Mouse (Mus musculus) MEL (cell line): ENCODE results near the gene 6430550D23Rik. TPM values are rescaled to one million over a fixed set of nuclear protein-coding genes. Genes with fewer than 3 reads are reported as not detected.

Source experiments
- DNase-seq: peaks from one replicate; pipeline ENCODE4 v3.0.0; 2011; ENCODE audit warnings: low read depth, low spot score
- H3K27ac ChIP-seq: 2 replicates; pipeline ENCODE4 v1.5.1; 2012; ENCODE audit warnings: low read depth, mild to moderate bottlenecking, control low read depth, low read length, moderate library complexity; ENCODE audit not compliant: control insufficient read depth
- H3K27me3 ChIP-seq, 2 experiments: fragments of 150-350 bp in 1 of 2; sonication (generic) in 1 of 2; 2 replicates each; pipeline ENCODE4 v1.6.1; 2012; ENCODE audit warnings: low read length in 2 of 2, mild to moderate bottlenecking in 2 of 2, improper control_type of control experiment in 1 of 2, moderate library complexity in 1 of 2; ENCODE audit not compliant: insufficient read depth in 2 of 2, control insufficient read depth in 1 of 2
- H3K36me3 ChIP-seq, 2 experiments: 2 replicates each; pipeline ENCODE4 v1.6.1; 2012 to 2014; ENCODE audit warnings: low read length in 2 of 2, improper control_type of control experiment in 1 of 2, inconsistent platforms in 1 of 2, mild to moderate bottlenecking in 1 of 2; ENCODE audit not compliant: insufficient read depth in 2 of 2, control insufficient read depth in 1 of 2
- H3K4me1 ChIP-seq, 2 experiments: fragments of 150-350 bp in 1 of 2; sonication (generic) in 1 of 2; 2 replicates each; pipeline ENCODE4 v1.6.1; 2012; ENCODE audit warnings: low read length in 2 of 2, improper control_type of control experiment in 1 of 2, mild to moderate bottlenecking in 1 of 2; ENCODE audit not compliant: insufficient read depth in 2 of 2, control insufficient read depth in 1 of 2
- H3K4me3 ChIP-seq, 2 experiments: fragments of 150-350 bp in 1 of 2; sonication (generic) in 1 of 2; 2 replicates each; pipeline ENCODE4 v1.5.1; 2012; ENCODE audit warnings: low read depth in 2 of 2, low read length in 2 of 2, mild to moderate bottlenecking in 2 of 2, moderate library complexity in 2 of 2, control low read depth in 1 of 2, improper control_type of control experiment in 1 of 2; ENCODE audit not compliant: control insufficient read depth in 1 of 2, insufficient read depth in 1 of 2
- H3K79me2 ChIP-seq: 2 replicates; pipeline ENCODE4 v1.6.1; 2012; ENCODE audit warnings: mild to moderate bottlenecking, low read length, moderate library complexity; ENCODE audit not compliant: control insufficient read depth, poor library complexity, insufficient read depth
- H3K9ac ChIP-seq: 2 replicates; pipeline ENCODE4 v1.6.1; 2012; ENCODE audit warnings: low read depth, mild to moderate bottlenecking, control low read depth, low read length, moderate library complexity; ENCODE audit not compliant: control insufficient read depth, poor library complexity, severe bottlenecking
- H3K9me3 ChIP-seq: fragments of 150-350 bp; sonication (generic); replicated peaks from 2 replicates; pipeline ENCODE4 v1.6.1; 2012; ENCODE audit warnings: mild to moderate bottlenecking, low read length, improper control_type of control experiment, moderate library complexity; ENCODE audit not compliant: insufficient read depth
- BHLHE40 ChIP-seq: IDR thresholded peaks from 2 replicates; pipeline ENCODE4 v1.6.1; 2012; ENCODE audit warnings: low read depth, mild to moderate bottlenecking, inconsistent platforms, low read length, improper control_type of control experiment, borderline replicate concordance
- CHD1 ChIP-seq: IDR thresholded peaks from 2 replicates; pipeline ENCODE4 v1.6.1; 2012; ENCODE audit warnings: low read depth, mild to moderate bottlenecking, inconsistent platforms, low read length, improper control_type of control experiment
- CHD2 ChIP-seq: IDR thresholded peaks from 2 replicates; pipeline ENCODE4 v1.6.1; 2011; ENCODE audit warnings: low read length, improper control_type of control experiment
- CTCF ChIP-seq, 3 experiments: IDR thresholded peaks in 2 of 3; conservative IDR thresholded peaks in 1 of 3; 2 replicates each; pipeline ENCODE4 v1.5.1; 2011 to 2012; ENCODE audit warnings: low read length in 3 of 3, low read depth in 2 of 3, mild to moderate bottlenecking in 2 of 3, improper control_type of control experiment in 1 of 3, inconsistent platforms in 1 of 3, mixed read lengths in 1 of 3, moderate library complexity in 1 of 3; ENCODE audit not compliant: control insufficient read depth in 1 of 3, insufficient read depth in 1 of 3, poor library complexity in 1 of 3, severe bottlenecking in 1 of 3
- E2F4 ChIP-seq: IDR thresholded peaks from 2 replicates; pipeline ENCODE4 v1.6.1; 2011; ENCODE audit warnings: low read depth, low read length, improper control_type of control experiment, borderline replicate concordance
- ELF1 ChIP-seq: IDR thresholded peaks from 2 replicates; pipeline ENCODE4 v1.6.1; 2014; ENCODE audit warnings: low read depth, mild to moderate bottlenecking, inconsistent platforms, low read length, improper control_type of control experiment, moderate library complexity
- ETS1 ChIP-seq: IDR thresholded peaks from 2 replicates; pipeline ENCODE4 v1.6.1; 2012; ENCODE audit warnings: low read depth, mild to moderate bottlenecking, inconsistent platforms, low read length, improper control_type of control experiment, moderate library complexity
- GABPA ChIP-seq: IDR thresholded peaks from 2 replicates; pipeline ENCODE4 v1.6.1; 2012; ENCODE audit warnings: low read depth, mild to moderate bottlenecking, inconsistent platforms, low read length, improper control_type of control experiment, moderate library complexity
- GATA1 ChIP-seq: IDR thresholded peaks from 2 replicates; pipeline ENCODE4 v1.6.1; 2011; ENCODE audit warnings: low read depth, low read length, improper control_type of control experiment
- HCFC1 ChIP-seq: IDR thresholded peaks from 2 replicates; pipeline ENCODE4 v1.6.1; 2012; ENCODE audit warnings: low read depth, mild to moderate bottlenecking, inconsistent platforms, low read length, improper control_type of control experiment, moderate library complexity
- JUND ChIP-seq: IDR thresholded peaks from 2 replicates; pipeline ENCODE4 v1.6.1; 2011; ENCODE audit warnings: low read depth, mild to moderate bottlenecking, improper control_type of control experiment, low read length
- MAFK ChIP-seq: IDR thresholded peaks from 2 replicates; pipeline ENCODE4 v1.6.1; 2011; ENCODE audit warnings: low read depth, mild to moderate bottlenecking, low read length, improper control_type of control experiment, borderline replicate concordance
- MAX ChIP-seq: IDR thresholded peaks from 2 replicates; pipeline ENCODE4 v1.6.1; 2011; ENCODE audit warnings: low read length, improper control_type of control experiment
- MAZ ChIP-seq: IDR thresholded peaks from 2 replicates; pipeline ENCODE4 v1.6.1; 2012; ENCODE audit warnings: low read depth, mild to moderate bottlenecking, inconsistent platforms, low read length, improper control_type of control experiment
- MEF2A ChIP-seq: IDR thresholded peaks from 2 replicates; pipeline ENCODE4 v1.6.1; 2014; ENCODE audit warnings: low read depth, mild to moderate bottlenecking, inconsistent platforms, low read length, improper control_type of control experiment; ENCODE audit not compliant: poor library complexity, insufficient replicate concordance, severe bottlenecking; ENCODE audit errors: extremely low read depth
- MXI1 ChIP-seq: IDR thresholded peaks from 2 replicates; pipeline ENCODE4 v1.6.1; 2011; ENCODE audit warnings: mild to moderate bottlenecking, low read depth, low read length, improper control_type of control experiment
- MYB ChIP-seq: IDR thresholded peaks from 2 replicates; pipeline ENCODE4 v1.6.1; 2011; ENCODE audit warnings: mild to moderate bottlenecking, low read depth, low read length, improper control_type of control experiment
- MYC ChIP-seq: IDR thresholded peaks from 2 replicates; pipeline ENCODE4 v1.6.1; 2011; ENCODE audit warnings: low read depth, mild to moderate bottlenecking, low read length, improper control_type of control experiment, moderate library complexity
- NELFE ChIP-seq: IDR thresholded peaks from 2 replicates; pipeline ENCODE4 v1.6.1; 2011; ENCODE audit warnings: low read depth, low read length, improper control_type of control experiment
- NRF1 ChIP-seq: IDR thresholded peaks from 2 replicates; pipeline ENCODE4 v1.6.1; 2014; ENCODE audit warnings: low read depth, mild to moderate bottlenecking, inconsistent platforms, low read length, improper control_type of control experiment, moderate library complexity; ENCODE audit not compliant: poor library complexity, insufficient read depth, severe bottlenecking
- POLR2A ChIP-seq, 2 experiments: IDR thresholded peaks; 2 replicates each; pipeline ENCODE4 v1.6.1; 2011 to 2012; ENCODE audit warnings: low read length in 2 of 2, mild to moderate bottlenecking in 2 of 2, control low read depth in 1 of 2, improper control_type of control experiment in 1 of 2, low read depth in 1 of 2, moderate library complexity in 1 of 2; ENCODE audit not compliant: control insufficient read depth in 1 of 2, insufficient read depth in 1 of 2, poor library complexity in 1 of 2
- POLR2AphosphoS2 ChIP-seq: IDR thresholded peaks from 2 replicates; pipeline ENCODE4 v1.6.1; 2011; ENCODE audit warnings: low read length, improper control_type of control experiment
- POLR2AphosphoS5 ChIP-seq: IDR thresholded peaks from 2 replicates; pipeline ENCODE4 v1.6.1; 2012; ENCODE audit warnings: low read depth, borderline replicate concordance, mild to moderate bottlenecking, inconsistent platforms, low read length, moderate library complexity, mixed read lengths
- RAD21 ChIP-seq: IDR thresholded peaks from 2 replicates; pipeline ENCODE4 v1.6.1; 2011; ENCODE audit warnings: mild to moderate bottlenecking, low read depth, low read length, improper control_type of control experiment
- RCOR1 ChIP-seq: IDR thresholded peaks from 2 replicates; pipeline ENCODE4 v1.6.1; 2012; ENCODE audit warnings: low read depth, mild to moderate bottlenecking, inconsistent platforms, low read length, improper control_type of control experiment
- SMC3 ChIP-seq: IDR thresholded peaks from 2 replicates; pipeline ENCODE4 v1.6.1; 2011; ENCODE audit warnings: low read depth, low read length, improper control_type of control experiment
- TBP ChIP-seq: IDR thresholded peaks from 2 replicates; pipeline ENCODE4 v1.8.0; 2011; ENCODE audit warnings: low read depth, low read length, improper control_type of control experiment
- TCF12 ChIP-seq: IDR thresholded peaks from 2 replicates; pipeline ENCODE4 v1.6.1; 2014; ENCODE audit warnings: low read depth, mild to moderate bottlenecking, inconsistent platforms, low read length, improper control_type of control experiment, moderate library complexity
- UBTF ChIP-seq: IDR thresholded peaks from 2 replicates; pipeline ENCODE4 v1.6.1; 2012; ENCODE audit warnings: low read depth, mild to moderate bottlenecking, inconsistent platforms, low read length, improper control_type of control experiment, moderate library complexity, borderline replicate concordance; ENCODE audit not compliant: insufficient read depth
- USF1 ChIP-seq: IDR thresholded peaks from 2 replicates; pipeline ENCODE4 v1.6.1; 2014; ENCODE audit warnings: low read depth, mild to moderate bottlenecking, inconsistent platforms, low read length, improper control_type of control experiment, moderate library complexity
- USF2 ChIP-seq, 2 experiments: IDR thresholded peaks; 2 replicates each; pipeline ENCODE4 v1.6.1; 2011 to 2012; ENCODE audit warnings: improper control_type of control experiment in 2 of 2, low read length in 2 of 2, borderline replicate concordance in 1 of 2, inconsistent platforms in 1 of 2, low read depth in 1 of 2, mild to moderate bottlenecking in 1 of 2; ENCODE audit not compliant: insufficient read depth in 1 of 2
- ZC3H11A ChIP-seq: IDR thresholded peaks from 2 replicates; pipeline ENCODE4 v1.6.1; 2012; ENCODE audit warnings: low read depth, mild to moderate bottlenecking, inconsistent platforms, low read length, improper control_type of control experiment
- ZKSCAN1 ChIP-seq: IDR thresholded peaks from 2 replicates; pipeline ENCODE4 v1.6.1; 2012; ENCODE audit warnings: low read depth, mild to moderate bottlenecking, inconsistent platforms, low read length, improper control_type of control experiment, moderate library complexity
- ZMIZ1 ChIP-seq: IDR thresholded peaks from 2 replicates; pipeline ENCODE4 v1.6.1; 2012; ENCODE audit warnings: low read depth, mild to moderate bottlenecking, inconsistent platforms, low read length, improper control_type of control experiment, moderate library complexity
- ZNF384 ChIP-seq: IDR thresholded peaks from 2 replicates; pipeline ENCODE4 v1.6.1; 2012; ENCODE audit warnings: low read depth, mild to moderate bottlenecking, inconsistent platforms, low read length, improper control_type of control experiment
- polyA plus RNA-seq, 2 experiments: library from polyadenylated mRNA; stranded (reverse) in 1 of 2; unstranded in 1 of 2; fragments of >175 nt in 1 of 2; fragments of >200 nt in 1 of 2; gene quantifications; 2 replicates each; pipeline versions ENCODE4 v1.2.1 to v1.2.4; 2012; ENCODE audit warnings: low replicate concordance in 2 of 2, low read depth in 1 of 2; ENCODE audit not compliant: insufficient read length in 2 of 2, insufficient read depth in 1 of 2, missing spikeins in 1 of 2
- total RNA-seq: library from RNA; depleted of rRNA; stranded (reverse); fragments of 300-350 nt; gene quantifications from 2 replicates; pipeline ENCODE4 v1.2.3, GENCODE M21; 2012

Gene 6430550D23Rik
- total and polyA plus RNA-seq, 3 experiments, result 1.1 TPM; not detected in 1

DNA sequence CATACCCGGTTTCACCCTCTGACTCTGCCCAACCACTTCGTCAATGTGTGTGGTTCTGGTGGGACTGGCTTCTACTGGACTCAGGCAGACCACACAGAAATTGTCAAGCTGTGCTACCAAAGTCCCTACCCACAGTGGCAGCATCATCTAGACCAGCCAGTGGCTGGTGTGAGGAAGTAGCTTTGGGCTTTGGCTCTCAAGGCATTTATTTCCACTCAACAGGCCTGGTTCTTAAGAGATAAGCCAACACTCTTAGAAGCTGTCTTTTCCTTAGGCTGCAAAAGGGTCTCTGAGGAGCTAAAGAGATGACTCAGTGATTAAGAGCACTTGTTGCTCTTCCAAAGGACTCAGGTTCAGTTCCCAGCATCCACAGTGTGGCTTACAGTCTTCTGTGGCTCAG is 14.0 kb upstream of the 6430550D23Rik start (continued):
- TF ChIP-seq CHD2, result no peak
- no peak for TF ChIP-seq E2F4
- no peak for TF ChIP-seq ZMIZ1

DNA sequence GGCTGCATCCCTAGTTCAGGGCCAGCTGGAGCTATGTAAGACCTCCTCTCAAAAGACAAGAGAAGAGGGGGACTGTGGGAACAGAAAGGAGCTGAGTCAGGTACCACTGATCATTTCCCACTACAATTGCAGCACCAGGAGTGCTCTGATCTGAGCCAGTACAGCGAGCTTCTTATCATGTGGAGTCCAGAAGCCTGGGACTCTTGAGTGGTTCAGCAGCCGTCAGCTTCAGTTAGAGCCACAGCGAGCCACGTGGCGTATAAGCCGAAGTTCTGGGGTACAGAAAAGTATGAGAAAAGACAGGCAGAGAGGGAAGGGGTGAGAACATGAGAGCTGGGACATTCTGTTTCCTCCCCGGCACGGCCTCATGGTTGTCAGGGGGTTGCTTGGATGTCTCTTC is 13.4 kb upstream of the 6430550D23Rik start:
- H3K9me3 ChIP-seq, result no peaks in the 10 kb centered on the region
- DNase-seq, result peak; percentile 84
- peaks cover 1 to 20% of the 10 kb centered on the region in 2 experiments; a peak in 3 of 4 replicates for H3K36me3 ChIP-seq
- peak overlapping the region in 1 of 2 experiments; percentile 2; a peak in 3 of 4 replicates for H3K4me3 ChIP-seq
- H3K27ac ChIP-seq, result peak overlapping the region; percentile 78
- H3K4me1 ChIP-seq, result peaks cover 5 to 26% of the 10 kb centered on the region in 2 experiments
- no peaks in the 10 kb centered on the region for H3K27me3 ChIP-seq
- H3K79me2 ChIP-seq, result no peaks in the 10 kb centered on the region
- peak overlapping the region; percentile 47 for H3K9ac ChIP-seq
- TF ChIP-seq JUND (no peak), TBP (peak; percentile 48; the same call in 1 of the 2 replicates), CHD1 (no peak), ZMIZ1 (no peak), ELF1 (no peak), GATA1 (peak; percentile 42; the same call in 1 of the 2 replicates), RAD21 (no peak), NRF1 (no peak), POLR2AphosphoS5 (no peak), MAX (peak; percentile 81), TCF12 (peak; percentile 59), HCFC1 (0 out of 2 replicates have a peak, but pooled peaks have one; percentile 4), MAFK (0 out of 2 replicates have a peak, but pooled peaks have one; percentile 13), USF1 (peak; percentile 65; the same call in 1 of the 2 replicates), POLR2AphosphoS2 (no peak), MYB (no peak), RCOR1 (no peak), ETS1 (no peak), NELFE (no peak), SMC3 (no peak), POLR2A (IDR thresholded peaks at IDR 0.05; ENCODE audit: control insufficient read depth in 1 of 2, insufficient read depth in 1 of 2, low read depth in 1 of 2, low read length in 2 of 2, poor library complexity in 1 of 2) (no peak), USF2 (IDR thresholded peaks at IDR 0.05; ENCODE audit: borderline replicate concordance in 1 of 2, insufficient read depth in 1 of 2, low read depth in 1 of 2, low read length in 2 of 2) (no peak), CTCF (IDR thresholded peaks at IDR 0.05 in 2 of 3, conservative IDR thresholded peaks at IDR 0.05 in 1 of 3; ENCODE audit: control insufficient read depth in 1 of 3, insufficient read depth in 1 of 3, low read depth in 2 of 3, low read length in 3 of 3, poor library complexity in 1 of 3, severe bottlenecking in 1 of 3) (no peak), ZKSCAN1 (no peak), MXI1 (peak; percentile 77; the same call in 1 of the 2 replicates), MEF2A (no peak), UBTF (0 out of 2 replicates have a peak, but pooled peaks have one; percentile 53), MAZ (no peak), ZNF384 (no peak), MYC (peak; percentile 84; the same call in 1 of the 2 replicates), BHLHE40 (no peak), ZC3H11A (no peak), GABPA (no peak)
